Mouse (Mus musculus): Measurements from ENCODE around the gene Dennd2c.

Dennd2c gene

GRCm38 (mm10) chr3:103102454-103103390 lies at the start of gene Dennd2c:
Gene Dennd2c (plus strand): TSS chr3:103102604.
- DNase-seq (ENCODE audit: low read depth, low spot score) = peak; percentile 88

- DNase-seq (ENCODE audit: low read depth, low spot score) = no peak
Measured at GRCm38 (mm10) chr3:103056016-103056595, 46.3 kb upstream of the Dennd2c start.

GRCm38 (mm10) chr3:103057752-103058151 lies 44.7 kb upstream of the Dennd2c start:
- no peak for DNase-seq (ENCODE audit: low read depth, low spot score)

GRCm38 (mm10) chr3:103058207-103059157 lies 43.9 kb upstream of the Dennd2c start, which contains the start of gene Nras:
Gene Nras (plus strand): TSS chr3:103058285.
- DNase-seq (ENCODE audit: low read depth, low spot score) = peak; percentile 94

GRCm38 (mm10) chr3:103066927-103067326 lies 35.5 kb upstream of the Dennd2c start:
- DNase-seq (ENCODE audit: low read depth, low spot score) = no peak

GRCm38 (mm10) chr3:103068971-103069370 lies 33.4 kb upstream of the Dennd2c start:
- DNase-seq (ENCODE audit: low read depth, low spot score) = no peak

- DNase-seq (ENCODE audit: low read depth, low spot score) = no peak
Measured at GRCm38 (mm10) chr3:103073771-103074170, 28.6 kb upstream of the Dennd2c start, which contains the start of gene Ampd1. Gene Ampd1 (plus strand): TSS chr3:103074014.

GRCm38 (mm10) chr3:103075871-103076270 lies 26.5 kb upstream of the Dennd2c start:
- DNase-seq (ENCODE audit: low read depth, low spot score) = no peak

- no peak for DNase-seq (ENCODE audit: low read depth, low spot score)
Measured at GRCm38 (mm10) chr3:103076476-103076875, 25.9 kb upstream of the Dennd2c start.

- DNase-seq (ENCODE audit: low read depth, low spot score) = no peak
Measured at GRCm38 (mm10) chr3:103079301-103079700, 23.1 kb upstream of the Dennd2c start.

- no peak for DNase-seq (ENCODE audit: low read depth, low spot score)
Measured at GRCm38 (mm10) chr3:103081051-103081450, 21.4 kb upstream of the Dennd2c start.

- DNase-seq (ENCODE audit: low read depth, low spot score) = no peak
Measured at GRCm38 (mm10) chr3:103081861-103082453, 20.4 kb upstream of the Dennd2c start.

- no peak for DNase-seq (ENCODE audit: low read depth, low spot score)
Measured at GRCm38 (mm10) chr3:103082761-103083160, 19.6 kb upstream of the Dennd2c start.

GRCm38 (mm10) chr3:103085986-103086385 lies 16.4 kb upstream of the Dennd2c start:
- no peak for DNase-seq (ENCODE audit: low read depth, low spot score)

GRCm38 (mm10) chr3:103091753-103092152 lies 10.7 kb upstream of the Dennd2c start:
- DNase-seq (ENCODE audit: low read depth, low spot score) = no peak

- DNase-seq (ENCODE audit: low read depth, low spot score) = no peak
Measured at GRCm38 (mm10) chr3:103098662-103099061, 3.7 kb upstream of the Dennd2c start.

GRCm38 (mm10) chr3:103099667-103100066 lies 2.7 kb upstream of the Dennd2c start:
- DNase-seq (ENCODE audit: low read depth, low spot score) = peak; percentile 27

GRCm38 (mm10) chr3:103100735-103101134 lies 1.7 kb upstream of the Dennd2c start:
- peak; percentile 49 for DNase-seq (ENCODE audit: low read depth, low spot score)

- peak; percentile 34 for DNase-seq (ENCODE audit: low read depth, low spot score)
Measured at GRCm38 (mm10) chr3:103101194-103101593, 1.2 kb upstream of the Dennd2c start.

GRCm38 (mm10) chr3:103101909-103102308 lies 495 bp upstream of the Dennd2c start:
- no peak for DNase-seq (ENCODE audit: low read depth, low spot score)

All from A20 (cell line).